Mouse (Mus musculus): ENCODE data around the gene Cfc1. TPM values are rescaled to one million over a fixed set of nuclear protein-coding genes. Genes with fewer than 3 reads are reported as not detected.

The Cfc1 gene
- total and polyA plus RNA-seq, 3 experiments: not detected

GRCm38 (mm10) chr1:34568120-34568519 is 32.7 kb downstream of the Cfc1 start:
- no peak overlapping the region for H3K4me3 ChIP-seq (ENCODE audit: control insufficient read depth in 1 of 2, insufficient read depth in 1 of 2, low read depth in 2 of 2, low read length in 2 of 2)
- no peak overlapping the region for H3K9ac ChIP-seq (ENCODE audit: control insufficient read depth, low read depth, low read length, poor library complexity, severe bottlenecking)
- no peak for DNase-seq (ENCODE audit: low read depth, low spot score)
- no peaks in the 10 kb centered on the region for H3K36me3 ChIP-seq (ENCODE audit: control insufficient read depth in 1 of 2, insufficient read depth in 2 of 2, low read length in 2 of 2)
- H3K27me3 ChIP-seq (ENCODE audit: control insufficient read depth in 1 of 2, insufficient read depth in 2 of 2, low read length in 2 of 2): no peaks in the 10 kb centered on the region
- no peaks in the 10 kb centered on the region for H3K4me1 ChIP-seq (ENCODE audit: control insufficient read depth in 1 of 2, insufficient read depth in 2 of 2, low read length in 2 of 2)
- TF ChIP-seq ZKSCAN1 (IDR thresholded peaks at IDR 0.05; ENCODE audit: low read depth, low read length) (no peak), USF1 (IDR thresholded peaks at IDR 0.05; ENCODE audit: low read depth, low read length) (no peak), MEF2A (IDR thresholded peaks at IDR 0.05; ENCODE audit: extremely low read depth, insufficient replicate concordance, low read depth, low read length, poor library complexity, severe bottlenecking) (no peak), TBP (IDR thresholded peaks at IDR 0.05; ENCODE audit: low read depth, low read length) (no peak), MAFK (IDR thresholded peaks at IDR 0.05; ENCODE audit: borderline replicate concordance, low read depth, low read length) (no peak), SIN3A (IDR thresholded peaks at IDR 0.05; ENCODE audit: low read length) (no peak), KAT2A (conservative IDR thresholded peaks at IDR 0.05; ENCODE audit: low read depth, low read length) (no peak), ZNF384 (IDR thresholded peaks at IDR 0.05; ENCODE audit: low read depth, low read length) (no peak), TAL1 (IDR thresholded peaks at IDR 0.05; ENCODE audit: low read length) (no peak), JUND (IDR thresholded peaks at IDR 0.05; ENCODE audit: low read depth, low read length) (no peak), MAZ (IDR thresholded peaks at IDR 0.05; ENCODE audit: low read depth, low read length) (no peak), SMC3 (IDR thresholded peaks at IDR 0.05; ENCODE audit: low read depth, low read length) (no peak), CHD1 (IDR thresholded peaks at IDR 0.05; ENCODE audit: low read depth, low read length) (no peak), UBTF (IDR thresholded peaks at IDR 0.05; ENCODE audit: borderline replicate concordance, insufficient read depth, low read depth, low read length) (no peak), NELFE (IDR thresholded peaks at IDR 0.05; ENCODE audit: low read depth, low read length) (no peak), USF2 (IDR thresholded peaks at IDR 0.05; ENCODE audit: borderline replicate concordance in 1 of 2, insufficient read depth in 1 of 2, low read depth in 1 of 2, low read length in 2 of 2) (no peak), NRF1 (IDR thresholded peaks at IDR 0.05; ENCODE audit: insufficient read depth, low read depth, low read length, poor library complexity, severe bottlenecking) (no peak), EP300 (IDR thresholded peaks at IDR 0.05; ENCODE audit: low read depth in 1 of 2, low read length in 2 of 2) (no peak), RAD21 (IDR thresholded peaks at IDR 0.05; ENCODE audit: low read depth, low read length) (no peak)
- no peak overlapping the region for H3K27ac ChIP-seq (ENCODE audit: control insufficient read depth, low read depth, low read length)
- no peaks in the 10 kb centered on the region for H3K79me2 ChIP-seq (ENCODE audit: control insufficient read depth, insufficient read depth, low read length, poor library complexity)
- H3K9me3 ChIP-seq (replicated peaks; ENCODE audit: insufficient read depth, low read length): no peaks in the 10 kb centered on the region

GRCm38 (mm10) chr1:34569876-34570275 is 34.4 kb downstream of the Cfc1 start:
- no peaks in the 10 kb centered on the region for H3K9me3 ChIP-seq (replicated peaks; ENCODE audit: insufficient read depth, low read length)
- no peak overlapping the region for H3K27ac ChIP-seq (ENCODE audit: control insufficient read depth, low read depth, low read length)
- H3K79me2 ChIP-seq (ENCODE audit: control insufficient read depth, insufficient read depth, low read length, poor library complexity): no peaks in the 10 kb centered on the region
- no peak for TF ChIP-seq BHLHE40 (IDR thresholded peaks at IDR 0.05; ENCODE audit: borderline replicate concordance, low read depth, low read length)
- no peak for TF ChIP-seq MAX (IDR thresholded peaks at IDR 0.05; ENCODE audit: low read length)
- no peak for TF ChIP-seq HCFC1 (IDR thresholded peaks at IDR 0.05; ENCODE audit: low read depth, low read length)
- TF ChIP-seq ZMIZ1 (IDR thresholded peaks at IDR 0.05; ENCODE audit: low read depth, low read length): no peak
- no peak for TF ChIP-seq MXI1 (IDR thresholded peaks at IDR 0.05; ENCODE audit: low read depth, low read length)
- TF ChIP-seq TCF12 (IDR thresholded peaks at IDR 0.05; ENCODE audit: low read depth, low read length): no peak
- no peak for TF ChIP-seq MEF2A (IDR thresholded peaks at IDR 0.05; ENCODE audit: extremely low read depth, insufficient replicate concordance, low read depth, low read length, poor library complexity, severe bottlenecking)
- TF ChIP-seq NELFE (IDR thresholded peaks at IDR 0.05; ENCODE audit: low read depth, low read length): no peak
- TF ChIP-seq E2F4 (IDR thresholded peaks at IDR 0.05; ENCODE audit: borderline replicate concordance, low read depth, low read length): no peak
- no peak for TF ChIP-seq ZC3H11A (IDR thresholded peaks at IDR 0.05; ENCODE audit: low read depth, low read length)
- TF ChIP-seq MYC (IDR thresholded peaks at IDR 0.05; ENCODE audit: low read depth, low read length): no peak
- no peak for TF ChIP-seq CTCF (IDR thresholded peaks at IDR 0.05 in 2 of 3, conservative IDR thresholded peaks at IDR 0.05 in 1 of 3; ENCODE audit: control insufficient read depth in 1 of 3, insufficient read depth in 1 of 3, low read depth in 2 of 3, low read length in 3 of 3, poor library complexity in 1 of 3, severe bottlenecking in 1 of 3)
- TF ChIP-seq SIN3A (IDR thresholded peaks at IDR 0.05; ENCODE audit: low read length): no peak
- TF ChIP-seq USF1 (IDR thresholded peaks at IDR 0.05; ENCODE audit: low read depth, low read length): no peak
- no peak for TF ChIP-seq UBTF (IDR thresholded peaks at IDR 0.05; ENCODE audit: borderline replicate concordance, insufficient read depth, low read depth, low read length)
- no peak overlapping the region for H3K9ac ChIP-seq (ENCODE audit: control insufficient read depth, low read depth, low read length, poor library complexity, severe bottlenecking)
- no peaks in the 10 kb centered on the region for H3K4me1 ChIP-seq (ENCODE audit: control insufficient read depth in 1 of 2, insufficient read depth in 2 of 2, low read length in 2 of 2)
- DNase-seq (ENCODE audit: low read depth, low spot score): no peak
- H3K27me3 ChIP-seq (ENCODE audit: control insufficient read depth in 1 of 2, insufficient read depth in 2 of 2, low read length in 2 of 2): no peaks in the 10 kb centered on the region
- no peaks in the 10 kb centered on the region for H3K36me3 ChIP-seq (ENCODE audit: control insufficient read depth in 1 of 2, insufficient read depth in 2 of 2, low read length in 2 of 2)
- H3K4me3 ChIP-seq (ENCODE audit: control insufficient read depth in 1 of 2, insufficient read depth in 1 of 2, low read depth in 2 of 2, low read length in 2 of 2): no peak overlapping the region
